Mouse (Mus musculus) layer of hippocampus, adult 9-10 months (tissue): ENCODE data around the gene Clec4g.
A peak's percentile ranks its signal among the peaks of the same experiment; 100 is the strongest.

Source experiments
- DNase-seq: peaks from one replicate; pipeline ENCODE4 v3.0.0; 2022; ENCODE audit warnings: low spot score

Gene Clec4g

DNA sequence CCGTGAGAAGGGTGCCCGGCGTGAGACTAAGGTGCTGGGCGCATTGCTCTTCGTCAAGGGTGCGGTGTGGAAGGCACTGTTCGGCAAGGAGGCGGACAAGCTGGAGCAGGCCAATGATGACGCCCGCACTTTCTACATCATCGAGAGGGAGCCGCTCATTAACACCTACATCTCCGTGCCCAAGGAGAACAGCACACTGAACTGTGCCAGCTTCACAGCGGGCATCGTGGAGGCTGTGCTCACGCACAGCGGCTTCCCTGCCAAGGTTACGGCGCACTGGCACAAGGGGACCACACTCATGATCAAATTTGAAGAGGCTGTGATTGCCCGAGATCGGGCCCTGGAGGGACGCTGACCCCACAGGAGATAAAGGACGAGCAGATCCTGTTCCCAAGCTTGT is 41.2 kb downstream of the Clec4g start:
- DNase-seq, result no peak

- DNase-seq, result no peak
Observed at GRCm38 (mm10) chr8:3678831-3679230, 41.6 kb downstream of the Clec4g start.

GRCm38 (mm10) chr8:3676993-3677579 is 43.4 kb downstream of the Clec4g start:
- no peak for DNase-seq

GRCm38 (mm10) chr8:3676131-3676992 is 44.1 kb downstream of the Clec4g start, which contains the start of gene Trappc5:
Gene Trappc5 (plus strand): TSS chr8:3676299.
- DNase-seq, result peak; percentile 93

GRCm38 (mm10) chr8:3674671-3675070 is 45.8 kb downstream of the Clec4g start:
- no peak for DNase-seq

- DNase-seq, result peak; percentile 86
Observed at GRCm38 (mm10) chr8:3671980-3672491, 48.4 kb downstream of the Clec4g start, which contains the start of gene Fcor. Gene Fcor (minus strand): TSS chr8:3672362.

DNA sequence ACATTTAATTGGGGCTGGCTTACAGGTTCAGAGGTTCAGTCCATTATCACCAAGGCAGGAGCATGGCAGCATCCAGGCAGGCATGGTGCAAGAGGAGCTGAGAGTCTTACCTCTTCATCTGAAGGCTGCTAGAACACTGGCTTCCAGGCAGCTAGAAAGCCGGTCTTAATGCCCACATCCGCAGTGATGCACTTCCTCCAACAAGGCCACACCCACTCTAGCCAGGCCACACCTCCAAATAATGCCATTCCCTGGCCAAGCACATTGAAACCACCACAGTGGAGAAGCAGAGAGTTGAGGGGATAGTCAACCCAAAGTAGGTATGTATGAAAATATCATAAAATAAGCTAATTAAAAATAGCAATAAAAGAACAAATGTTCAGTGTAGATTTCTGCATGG is 50.1 kb downstream of the Clec4g start:
- DNase-seq, result no peak

GRCm38 (mm10) chr8:3665507-3665906 is 54.9 kb downstream of the Clec4g start, which contains the start of gene Mcemp1:
Gene Mcemp1 (plus strand): TSS chr8:3665754.
- DNase-seq, result no peak

DNA sequence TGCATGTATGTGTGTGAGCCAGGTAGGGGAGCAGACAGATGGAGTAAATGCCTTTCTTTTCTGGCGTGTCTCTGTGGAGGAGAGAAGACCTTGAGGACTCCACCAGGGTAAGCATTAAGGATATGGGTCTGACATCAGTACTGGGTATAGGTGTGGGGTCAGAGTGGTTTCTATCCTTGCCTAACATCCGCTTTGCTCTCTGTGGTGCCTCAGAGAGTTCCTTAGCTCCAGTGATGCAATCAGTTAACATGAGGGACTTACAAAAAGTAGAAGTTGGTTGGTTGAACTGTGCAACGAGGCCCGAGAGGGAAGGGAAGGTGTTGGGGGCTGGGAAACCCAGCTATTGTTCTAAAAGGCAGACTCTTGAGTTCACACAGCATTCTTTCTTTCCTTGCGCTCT is 56.0 kb downstream of the Clec4g start:
- no peak for DNase-seq

GRCm38 (mm10) chr8:3660889-3661288 is 59.6 kb downstream of the Clec4g start:
- DNase-seq, result no peak
